Mouse (Mus musculus) 416B (cell line): ENCODE data around the gene Mpg.
A peak's percentile ranks its signal among the peaks of the same experiment; 100 is the strongest.

Experiments
- DNase-seq: peaks from one replicate; pipeline ENCODE4 v3.0.0; 2011; ENCODE audit warnings: low read depth

Mpg gene

GRCm38 (mm10) chr11:32226124-32226871, at the start of gene Mpg:
Gene Mpg, plus strand, starts transcription at chr11:32226505.
- DNase-seq = peak; percentile 89

GRCm38 (mm10) chr11:32178506-32178905, 47.8 kb upstream of the Mpg start:
- no peak for DNase-seq

- no peak for DNase-seq
Measured at GRCm38 (mm10) chr11:32181246-32181645, 45.1 kb upstream of the Mpg start.

DNA sequence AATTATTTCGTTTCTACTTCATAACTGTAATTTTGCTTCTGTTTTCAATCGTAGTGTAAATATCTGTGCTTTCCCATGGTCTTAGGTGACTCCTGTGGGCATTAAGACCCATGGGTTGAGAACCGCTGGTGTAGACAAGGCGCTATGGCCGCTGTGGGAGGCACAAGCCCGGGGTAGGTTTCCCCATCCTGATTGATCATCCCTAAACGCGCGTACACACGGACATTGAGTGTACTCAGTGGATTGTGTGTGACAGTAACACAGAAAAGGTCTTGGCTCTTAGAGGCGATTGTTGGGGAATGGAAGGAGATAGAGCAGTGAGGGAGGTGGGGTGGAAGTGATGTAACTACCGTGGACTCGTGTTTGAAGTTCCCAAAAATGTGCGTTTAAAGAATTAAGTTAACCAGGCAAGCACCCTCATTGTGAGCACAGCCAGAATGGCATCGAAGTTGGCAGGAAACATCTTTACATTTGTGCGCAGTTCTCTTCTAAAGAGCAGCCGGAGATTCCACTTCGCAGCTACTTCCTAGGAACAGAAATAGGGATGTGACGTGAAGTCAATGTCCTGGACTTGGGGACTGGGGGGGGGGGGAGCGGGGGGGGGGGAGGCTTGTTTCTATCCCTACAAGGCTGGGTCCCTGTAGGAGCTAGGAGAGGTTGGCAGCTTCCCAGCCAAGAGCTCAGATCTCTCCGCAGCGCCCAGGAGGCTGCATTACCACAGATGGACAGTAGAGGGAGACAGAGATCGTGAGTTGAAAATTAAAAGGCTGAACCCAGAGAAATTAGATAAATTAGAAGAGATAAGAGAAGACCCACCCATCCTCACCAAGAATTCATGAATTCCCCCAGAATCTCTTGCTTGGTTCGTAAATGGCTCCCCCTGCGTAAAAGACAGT, 44.1 kb upstream of the Mpg start:
- DNase-seq = peak; percentile 59

DNA sequence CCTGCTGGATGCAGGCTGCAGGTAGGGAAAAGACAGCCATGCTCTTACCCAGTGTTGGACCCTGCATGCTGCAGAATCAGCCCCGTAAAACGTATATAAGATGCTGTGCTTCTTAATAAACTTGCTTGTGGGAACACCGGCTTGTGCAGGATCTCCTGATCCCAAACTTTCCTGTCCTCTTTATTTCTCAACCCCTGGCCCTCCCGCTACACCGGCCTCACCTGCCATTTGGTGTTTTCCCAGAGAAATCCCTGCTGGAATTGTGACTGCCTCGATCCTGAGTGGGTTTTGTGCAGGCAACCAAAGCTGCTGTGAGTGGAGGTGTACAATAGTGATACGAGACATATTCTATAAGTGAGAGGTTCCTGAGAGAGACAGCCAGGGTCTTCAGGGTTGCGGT, 41.8 kb upstream of the Mpg start:
- no peak for DNase-seq

- DNase-seq = no peak
Measured at GRCm38 (mm10) chr11:32186031-32186430, 40.3 kb upstream of the Mpg start.

- no peak for DNase-seq
Measured at GRCm38 (mm10) chr11:32187256-32187655, 39.0 kb upstream of the Mpg start.

DNA sequence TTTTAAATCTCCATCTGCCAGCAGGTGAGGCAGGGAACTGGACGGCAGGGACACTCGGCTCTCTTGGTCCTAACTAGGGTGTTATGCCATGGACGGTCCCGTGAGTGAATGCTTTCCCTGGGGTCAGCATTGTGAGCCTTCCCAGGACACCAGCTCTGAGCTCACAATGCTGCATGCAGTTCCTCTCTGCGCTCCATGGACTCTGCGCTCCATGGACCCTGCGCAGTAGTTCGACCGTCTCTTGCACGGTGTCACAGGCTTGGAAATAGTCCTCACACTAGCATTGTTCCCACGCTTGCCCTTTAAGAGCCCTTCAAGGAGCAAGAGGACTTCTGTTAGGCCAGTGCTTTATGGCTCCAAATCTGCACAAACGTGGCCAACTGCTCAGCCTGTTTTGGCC, 37.4 kb upstream of the Mpg start:
- no peak for DNase-seq

DNA sequence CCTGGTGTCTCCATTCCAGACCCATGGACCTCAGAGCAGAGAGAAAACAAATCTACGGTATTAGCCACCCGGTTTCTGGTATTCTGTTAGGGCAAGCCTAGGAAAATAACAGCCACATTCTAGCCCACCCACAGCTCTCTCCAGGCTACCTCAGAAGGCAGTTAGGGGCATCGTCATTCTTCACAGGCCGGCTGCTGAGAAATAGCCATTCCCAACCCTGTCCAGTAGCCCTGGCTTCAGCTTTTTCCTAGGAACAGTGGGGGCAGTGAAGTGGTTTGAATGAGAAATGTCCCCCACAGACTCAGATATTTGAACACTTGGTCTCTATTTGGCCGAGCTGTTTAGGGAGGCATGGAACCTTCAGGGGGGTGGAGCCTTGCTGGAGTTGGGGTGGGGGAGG, 36.9 kb upstream of the Mpg start:
- no peak for DNase-seq

GRCm38 (mm10) chr11:32190119-32190518, 36.2 kb upstream of the Mpg start:
- DNase-seq = no peak

GRCm38 (mm10) chr11:32190603-32191110, 35.6 kb upstream of the Mpg start:
- no peak for DNase-seq

GRCm38 (mm10) chr11:32193156-32193555, 33.1 kb upstream of the Mpg start:
- no peak for DNase-seq

DNA sequence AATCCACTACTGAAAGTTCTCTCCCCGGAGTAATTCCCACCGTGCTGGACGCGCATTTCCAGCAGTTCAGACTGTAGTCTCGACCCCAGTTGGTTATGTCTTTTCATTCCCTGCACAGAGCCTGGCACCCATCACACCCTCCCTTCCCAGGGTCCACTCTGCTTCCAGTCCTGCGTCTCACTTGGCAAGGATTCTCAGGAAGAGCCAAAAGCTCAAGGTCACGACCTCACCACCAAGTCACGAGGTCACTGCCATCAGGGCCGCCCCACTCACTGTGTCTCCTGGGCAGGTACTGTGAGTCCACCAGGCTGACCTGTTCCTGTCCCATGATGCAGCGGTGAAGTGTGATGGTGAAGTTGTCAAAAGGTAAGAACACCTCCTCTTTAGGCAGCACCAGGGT, 32.2 kb upstream of the Mpg start:
- DNase-seq = no peak

- DNase-seq = no peak
Measured at GRCm38 (mm10) chr11:32194626-32195025, 31.7 kb upstream of the Mpg start.

- DNase-seq = peak; percentile 81
Measured at GRCm38 (mm10) chr11:32195867-32196540, 30.3 kb upstream of the Mpg start.

GRCm38 (mm10) chr11:32196727-32197126, 29.6 kb upstream of the Mpg start:
- no peak for DNase-seq

DNA sequence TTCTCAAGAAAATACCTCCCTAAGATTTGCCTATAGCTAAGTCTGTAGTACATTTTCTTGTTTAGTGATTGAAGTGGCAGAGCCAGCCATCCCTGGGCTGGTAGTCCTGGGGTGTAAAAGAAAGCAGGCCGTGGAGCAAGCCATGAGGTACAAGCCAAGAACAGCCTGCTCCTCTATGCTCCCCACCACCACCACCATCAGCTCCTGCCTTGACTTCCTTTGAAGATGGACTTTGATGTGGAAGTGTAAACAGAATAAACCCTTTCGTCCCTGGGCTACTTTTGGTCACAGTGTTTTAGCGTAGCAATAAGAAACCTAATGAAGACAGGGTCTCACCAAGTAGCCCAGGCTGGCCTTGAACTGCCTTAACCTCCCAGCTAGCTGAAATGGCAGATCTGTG, 28.5 kb upstream of the Mpg start:
- no peak for DNase-seq

GRCm38 (mm10) chr11:32198256-32198955, 27.9 kb upstream of the Mpg start:
- DNase-seq = no peak

- no peak for DNase-seq
Measured at GRCm38 (mm10) chr11:32199230-32199629, 27.1 kb upstream of the Mpg start.

- DNase-seq = no peak
Measured at GRCm38 (mm10) chr11:32200075-32200601, 26.2 kb upstream of the Mpg start, which contains the start of gene Il9r. Gene Il9r, minus strand, starts transcription at chr11:32200279.

GRCm38 (mm10) chr11:32200992-32201391, 25.3 kb upstream of the Mpg start:
- peak; percentile 33 for DNase-seq
